Mouse (Mus musculus) CH12.LX (cell line): ENCODE results near the gene Tfap2e. TPM values are rescaled to one million over a fixed set of nuclear protein-coding genes. Genes with fewer than 3 reads are reported as not detected.
A peak's percentile ranks its signal among the peaks of the same experiment; 100 is the strongest.

Source experiments
- DNase-seq: peaks from one replicate; pipeline ENCODE4 v3.0.0-alpha.2; 2013; ENCODE audit errors: extremely low read depth
- H3K27ac ChIP-seq: 2 replicates; pipeline ENCODE4 v1.5.1; 2012; ENCODE audit warnings: low read depth, mild to moderate bottlenecking, control low read depth, moderate library complexity; ENCODE audit not compliant: insufficient read depth
- H3K27me3 ChIP-seq: replicated peaks from 2 replicates; pipeline ENCODE3; 2012; ENCODE audit warnings: inconsistent platforms
- H3K36me3 ChIP-seq, 2 experiments: replicated peaks in 1 of 2; 2 replicates each; pipeline versions ENCODE3 to v1.6.1; 2012; ENCODE audit warnings: inconsistent platforms in 1 of 2, low read length in 1 of 2, mild to moderate bottlenecking in 1 of 2, mixed read lengths in 1 of 2, moderate library complexity in 1 of 2; ENCODE audit not compliant: control insufficient read depth in 1 of 2, insufficient read depth in 1 of 2
- H3K4me1 ChIP-seq, 2 experiments: 2 replicates each; pipeline ENCODE4 v1.6.1; 2012; ENCODE audit warnings: inconsistent platforms in 1 of 2, moderate library complexity in 1 of 2; ENCODE audit not compliant: insufficient read depth in 2 of 2, control insufficient read depth in 1 of 2
- H3K4me2 ChIP-seq: 2 replicates; pipeline ENCODE4 v1.6.1; 2012; ENCODE audit warnings: low read depth, mild to moderate bottlenecking, control low read depth; ENCODE audit not compliant: poor library complexity, insufficient read depth, severe bottlenecking
- H3K4me3 ChIP-seq, 3 experiments: fragments of 150-350 bp in 1 of 3; sonication (generic) in 1 of 3; replicated peaks in 1 of 3; 2 replicates each; pipeline versions ENCODE3 to v1.5.1; 2011 to 2012; ENCODE audit warnings: low read depth in 2 of 3, low read length in 2 of 3, mild to moderate bottlenecking in 2 of 3, moderate library complexity in 2 of 3, control low read depth in 1 of 3, improper control_type of control experiment in 1 of 3, inconsistent platforms in 1 of 3, mixed read lengths in 1 of 3; ENCODE audit not compliant: poor library complexity in 1 of 3
- H3K79me2 ChIP-seq: replicated peaks from 2 replicates; pipeline ENCODE4 v1.6.1; 2012; ENCODE audit warnings: mild to moderate bottlenecking, moderate library complexity; ENCODE audit not compliant: control insufficient read depth, poor library complexity, insufficient read depth, severe bottlenecking; ENCODE audit errors: extremely low read depth
- H3K9ac ChIP-seq: 2 replicates; pipeline ENCODE4 v1.6.1; 2012; ENCODE audit warnings: low read depth, mild to moderate bottlenecking, control low read depth, moderate library complexity; ENCODE audit not compliant: insufficient read depth
- H3K9me3 ChIP-seq: replicated peaks from 2 replicates; pipeline ENCODE3; 2012; ENCODE audit warnings: low read length, inconsistent platforms, mixed read lengths
- BHLHE40 ChIP-seq: IDR thresholded peaks from 2 replicates; pipeline ENCODE4 v1.6.1; 2011; ENCODE audit warnings: mild to moderate bottlenecking, low read depth, low read length, improper control_type of control experiment
- CHD2 ChIP-seq: IDR thresholded peaks from 2 replicates; pipeline ENCODE4 v1.6.1; 2011; ENCODE audit warnings: low read length, improper control_type of control experiment
- ELF1 ChIP-seq: IDR thresholded peaks from 2 replicates; pipeline ENCODE4 v1.6.1; 2014; ENCODE audit warnings: low read depth, mild to moderate bottlenecking, inconsistent platforms, low read length, improper control_type of control experiment
- EP300 ChIP-seq: IDR thresholded peaks from 2 replicates; pipeline ENCODE4 v1.6.1; 2011; ENCODE audit warnings: low read length, improper control_type of control experiment
- ETS1 ChIP-seq: conservative IDR thresholded peaks from 2 replicates; pipeline ENCODE4 v1.6.1; 2012; ENCODE audit warnings: low read depth, mild to moderate bottlenecking, inconsistent platforms, low read length, improper control_type of control experiment, moderate library complexity
- GABPA ChIP-seq: IDR thresholded peaks from 2 replicates; pipeline ENCODE4 v1.6.1; 2012; ENCODE audit warnings: low read depth, low read length, improper control_type of control experiment, inconsistent platforms; ENCODE audit not compliant: insufficient replicate concordance
- IRF4 ChIP-seq: IDR thresholded peaks from 2 replicates; pipeline ENCODE4 v1.6.1; 2014; ENCODE audit warnings: low read depth, mild to moderate bottlenecking, inconsistent platforms, low read length, improper control_type of control experiment
- MAX ChIP-seq: IDR thresholded peaks from 2 replicates; pipeline ENCODE4 v1.6.1; 2011; ENCODE audit warnings: low read length, improper control_type of control experiment
- MAZ ChIP-seq: IDR thresholded peaks from 2 replicates; pipeline ENCODE4 v1.6.1; 2012; ENCODE audit warnings: low read depth, mild to moderate bottlenecking, inconsistent platforms, low read length, improper control_type of control experiment, moderate library complexity
- MEF2A ChIP-seq: IDR thresholded peaks from 2 replicates; pipeline ENCODE4 v1.6.1; 2014; ENCODE audit warnings: low read depth, mild to moderate bottlenecking, inconsistent platforms, low read length, improper control_type of control experiment, borderline replicate concordance
- MYC ChIP-seq: IDR thresholded peaks from 2 replicates; pipeline ENCODE4 v1.6.1; 2011; ENCODE audit warnings: low read depth, mild to moderate bottlenecking, improper control_type of control experiment, low read length
- POLR2A ChIP-seq: IDR thresholded peaks from 2 replicates; pipeline ENCODE4 v1.6.1; 2011; ENCODE audit warnings: low read depth, mild to moderate bottlenecking, improper control_type of control experiment, low read length
- POLR2AphosphoS2 ChIP-seq: IDR thresholded peaks from 2 replicates; pipeline ENCODE4 v1.6.1; 2011; ENCODE audit warnings: low read depth, low read length, improper control_type of control experiment
- RAD21 ChIP-seq: IDR thresholded peaks from 2 replicates; pipeline ENCODE4 v1.6.1; 2011; ENCODE audit warnings: low read depth, mild to moderate bottlenecking, low read length, improper control_type of control experiment, moderate library complexity
- ZNF384 ChIP-seq: IDR thresholded peaks from 2 replicates; pipeline ENCODE4 v1.6.1; 2012; ENCODE audit warnings: low read depth, low read length, improper control_type of control experiment, inconsistent platforms
- dilution Hi-C: fragments of 300-500 bp; cut with MboI; formaldehyde crosslinking; loops from 2 replicates; pipeline ENCODE4 v1.14.3; 2020; ENCODE audit warnings: low sequenced_read_pairs; ENCODE audit not compliant: extremely low pct_unique_long_range_greater_than_20kb, extremely low pct_ligation_motif_present
- in situ Hi-C: fragments of 300-500 bp; cut with MboI; formaldehyde crosslinking; loops from 3 replicates; pipeline ENCODE4 v1.14.3; 2019; ENCODE audit warnings: low sequenced_read_pairs, low pct_ligation_motif_present, low pct_unique_long_range_greater_than_20kb, mixed read lengths
- polyA plus RNA-seq: library from polyadenylated mRNA; unstranded; fragments of >175 nt; gene quantifications from 2 replicates; pipeline ENCODE4 v1.2.1, GENCODE M21; 2012; ENCODE audit warnings: low read depth; ENCODE audit not compliant: insufficient read length
- total RNA-seq, 2 experiments: library from RNA; depleted of rRNA; stranded (reverse); fragments of 300-350 nt in 1 of 2; fragments of >200 nt in 1 of 2; gene quantifications; 2 replicates each; pipeline ENCODE4 v1.2.3; 2012 to 2014

Tfap2e gene
- total and polyA plus RNA-seq, 3 experiments = not detected

- no peaks in the 10 kb centered on the region for H3K9me3 ChIP-seq
- H3K79me2 ChIP-seq = peaks cover 10% of the 10 kb centered on the region
- in situ Hi-C loops = no loop called here
- H3K4me1 ChIP-seq = peaks cover 2 to 27% of the 10 kb centered on the region in 2 experiments; a peak in 3 of 4 replicates
- H3K4me2 ChIP-seq = no peak overlapping the region
- H3K36me3 ChIP-seq = peaks cover 12 to 27% of the 10 kb centered on the region in 2 experiments
- no peak overlapping the region for H3K9ac ChIP-seq
- H3K27me3 ChIP-seq = no peaks in the 10 kb centered on the region
- dilution Hi-C loops = no loop called here
- TF ChIP-seq POLR2A (no peak), MAX (no peak), CHD2 (no peak), MYC (no peak), IRF4 (no peak), ETS1 (no peak), MEF2A (no peak), POLR2AphosphoS2 (no peak), ZNF384 (no peak), RAD21 (no peak), EP300 (no peak), MAZ (no peak), ELF1 (no peak)
- H3K4me3 ChIP-seq = no peak overlapping the region
- DNase-seq = no peak
- H3K27ac ChIP-seq = no peak overlapping the region
These were observed 20.7 kb upstream of the Tfap2e start for GRCm38 (mm10) chr4:126756766-126757165.

GRCm38 (mm10) chr4:126754736-126755374 is 18.8 kb upstream of the Tfap2e start:
- Histone ChIP-seq H3K9ac (peak overlapping the region; percentile 86; the same call in 1 of the 2 replicates), H3K4me3 (no peak overlapping the region), H3K4me1 (peaks cover 6 to 44% of the 10 kb centered on the region in 2 experiments; a peak in 3 of 4 replicates), H3K27ac (no peak overlapping the region), H3K9me3 (no peaks in the 10 kb centered on the region), H3K27me3 (no peaks in the 10 kb centered on the region), H3K36me3 (peaks cover 20 to 36% of the 10 kb centered on the region in 2 experiments), H3K4me2 (no peak overlapping the region), H3K79me2 (peaks cover 17% of the 10 kb centered on the region)
- dilution Hi-C loops (no loop called here), in situ Hi-C loops (no loop called here)
- TF ChIP-seq BHLHE40 (no peak), GABPA (no peak)
- no peak for DNase-seq
